Mouse (Mus musculus) forebrain, embryonic 16.5 days (tissue): Measurements from ENCODE around the gene Olfr1402. TPM values are rescaled to one million over a fixed set of nuclear protein-coding genes. Genes with fewer than 3 reads are reported as not detected.

Source experiments
- polyA plus RNA-seq: library from polyadenylated mRNA; unstranded; fragments of >200 nt; fragmentation: Nextera tagmentation; extraction: Ambion mirVana; gene quantifications from 2 replicates; pipeline ENCODE4 v1.2.1, GENCODE M21; 2015

Gene Olfr1402
- polyA plus RNA-seq, 1 experiment from 2014 or later, result not detected

Other genes with a start within 250 kb of the Olfr1402 start
- 102 and 109 TPM in 2 replicates for gene Bcl9, start 124.1 kb downstream of the Olfr1402 start, polyA plus RNA-seq
- gene Chd1l, start 188.2 kb upstream of the Olfr1402 start, polyA plus RNA-seq, result 6.0 and 6.8 TPM in 2 replicates
- 0.48 and 0.99 TPM in 2 replicates for gene Fmo5, start 206.8 kb upstream of the Olfr1402 start, polyA plus RNA-seq
- 11.0 and 13.3 TPM in 2 replicates for gene Prkab2, start 236.2 kb upstream of the Olfr1402 start, polyA plus RNA-seq